Mouse (Mus musculus) heart, adult 2 months (tissue): Measurements from ENCODE around the gene Gm20431.

ENCODE experiments used
- CTCF ChIP-seq: fragments of 200-600 bp; IDR thresholded peaks from 2 replicates; pipeline ENCODE4 v1.8.1; 2022; ENCODE audit warnings: antibody characterized with exemption, mild to moderate bottlenecking, moderate library complexity
- POLR2A ChIP-seq: fragments of 200-500 bp; IDR thresholded peaks from 2 replicates; pipeline ENCODE4 v1.6.1; 2011; ENCODE audit warnings: mild to moderate bottlenecking, low read depth, low read length, control low read depth; ENCODE audit not compliant: insufficient read depth

DNA sequence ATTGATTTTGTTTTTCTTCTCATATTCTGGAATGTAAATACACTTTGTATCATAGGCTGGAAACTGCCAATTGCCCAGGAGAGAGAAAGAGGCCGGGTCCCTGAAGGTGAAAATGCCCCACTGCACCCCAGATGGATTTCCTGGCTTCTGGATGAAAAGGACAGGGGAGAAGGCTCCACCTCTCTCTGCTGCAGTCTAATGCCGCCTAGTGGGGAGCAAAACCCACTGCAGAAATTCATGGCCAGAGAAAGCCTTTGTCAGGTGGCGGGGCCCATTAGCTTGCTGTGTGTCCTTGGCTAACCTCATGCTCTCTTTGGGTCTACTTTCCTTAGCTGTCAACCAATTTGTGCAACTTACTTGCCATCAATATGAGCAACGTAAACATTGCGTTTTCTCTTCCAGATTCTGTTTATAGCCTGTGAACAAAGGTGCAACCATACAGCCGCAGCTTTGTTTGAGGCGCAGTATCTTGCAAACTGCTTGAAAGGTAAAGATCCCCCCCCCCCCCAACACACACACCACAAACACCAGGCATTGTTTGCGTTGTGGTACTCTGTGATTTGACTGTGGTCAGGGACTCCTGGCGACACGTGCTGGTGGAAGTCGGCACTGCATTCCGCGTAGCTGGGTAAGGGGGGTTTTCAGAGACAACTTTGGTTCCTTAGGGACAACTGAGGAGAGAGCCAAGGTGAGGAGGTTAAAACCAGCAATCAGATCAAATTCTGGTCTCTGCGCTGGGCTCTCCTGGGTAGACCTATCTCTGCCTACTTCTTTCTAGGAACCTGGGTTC, 14.0 kb upstream of the Gm20431 start:
- peak; percentile 74 for TF ChIP-seq CTCF
- 0 out of 2 replicates have a peak, but pooled peaks have one; percentile 11 for TF ChIP-seq POLR2A
